Mouse (Mus musculus) Patski (cell line): ENCODE data around the gene Fetub. TPM values are rescaled to one million over a fixed set of nuclear protein-coding genes. Genes with fewer than 3 reads are reported as not detected.

Source experiments
- ATAC-seq: fragments of 100-300 bp; one replicate; pipeline ENCODE4 v1.8.0; 2021
- CTCF ChIA-PET: fragments of 350-600 bp; sonication (Branson Sonifier 250); formaldehyde crosslinking; loops from one replicate; lab custom pipeline; 2022; ENCODE audit warnings: inconsistent platforms; lab: Charles Lee
- POLR2A ChIA-PET: fragments of 350-600 bp; sonication (Branson Sonifier 250); formaldehyde crosslinking; loops from one replicate; lab custom pipeline; 2022; ENCODE audit warnings: antibody characterized with exemption, inconsistent platforms; lab: Charles Lee
- DNase-seq: peaks from one replicate; pipeline ENCODE4 v3.0.0-alpha.2; 2011; ENCODE audit warnings: low read depth, low spot score
- H3K27me3 ChIP-seq: fragments of 371-371 bp; one replicate; pipeline ENCODE4 v1.5.1; 2021
- CTCF ChIP-seq: fragments of 100-300 bp; IDR thresholded peaks from one replicate; pipeline ENCODE4 v1.5.1; 2021
- in situ Hi-C: fragments of 300-500 bp; cut with MboI; formaldehyde crosslinking; loops from 3 replicates; pipeline ENCODE4 v1.11.1; 2018; ENCODE audit warnings: low pct_unique_long_range_greater_than_20kb, mixed read lengths
- polyA plus RNA-seq: library from polyadenylated mRNA; unstranded; gene quantifications from one replicate; pipeline ENCODE4 v1.2.3, GENCODE M21; 2021

Fetub gene
- 0.21 TPM for polyA plus RNA-seq

DNA sequence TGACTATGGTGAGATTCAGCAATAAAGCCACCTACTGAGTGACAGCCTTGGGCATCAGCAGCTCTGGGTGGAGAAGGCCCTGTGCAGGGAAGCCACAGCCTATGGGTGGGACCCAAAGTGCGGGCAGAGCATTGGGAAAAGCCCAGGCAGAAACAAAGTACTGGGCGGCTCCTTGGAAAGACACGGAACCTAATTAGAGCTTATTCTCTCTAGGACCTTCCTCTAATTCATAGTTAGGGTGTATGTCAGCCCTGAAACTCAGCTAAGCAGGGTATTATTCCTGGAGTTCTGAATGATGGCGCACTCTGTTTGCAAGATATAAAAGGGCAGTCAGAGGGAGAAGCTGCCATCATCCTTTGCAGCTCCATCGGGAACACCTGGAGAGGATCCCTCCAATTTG lies at the start of gene Fetub:
TSS of gene Fetub (plus strand) at position 301 of the 400 bp plus-strand sequence.
- H3K27me3 ChIP-seq: no peaks in the 10 kb centered on the region
- in situ Hi-C loops: no loop called here
- DNase-seq (no peak), ATAC-seq (no peak)
- ChIA-PET CTCF (interaction anchor here (1.3 to 1.6 kb wide), 2 partner anchors 14 to 17 kb away, joined by 3 read pairs; no protein-coding TSS in a partner anchor), POLR2A (no interaction called here)
- no peak for TF ChIP-seq CTCF

DNA sequence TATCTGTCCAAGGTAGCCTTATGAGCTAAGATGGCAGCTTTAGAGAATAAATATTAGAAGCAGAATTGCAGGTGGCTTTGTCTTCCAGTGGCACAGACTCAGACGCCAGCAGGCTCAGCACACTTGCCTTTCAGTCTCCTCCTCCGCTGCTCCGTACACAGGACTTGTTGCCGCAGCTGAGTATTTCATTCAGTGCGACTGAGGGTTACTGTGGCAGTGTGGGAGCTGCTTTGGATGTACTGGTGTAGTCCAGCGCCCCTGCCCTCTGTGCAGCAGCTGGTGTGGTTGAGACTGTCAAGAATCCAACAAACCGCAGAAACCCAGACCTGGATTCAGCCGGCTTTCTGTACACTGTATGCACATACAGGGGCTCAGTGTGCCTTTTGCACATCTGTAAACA lies 45.7 kb upstream of the Fetub start:
- ChIA-PET CTCF (interaction anchor here (2.1 kb wide), 2 partner anchors 7 to 263 kb away, joined by 5 to 6 read pairs; no protein-coding TSS in a partner anchor), POLR2A (no interaction called here)
- TF ChIP-seq CTCF: no peak
- no peak for ATAC-seq
- DNase-seq: no peak
- in situ Hi-C loops: loop anchor here (10.0 kb wide), 1 partner anchor 262 kb away; no protein-coding TSS in a partner anchor
- H3K27me3 ChIP-seq: no peaks in the 10 kb centered on the region

DNA sequence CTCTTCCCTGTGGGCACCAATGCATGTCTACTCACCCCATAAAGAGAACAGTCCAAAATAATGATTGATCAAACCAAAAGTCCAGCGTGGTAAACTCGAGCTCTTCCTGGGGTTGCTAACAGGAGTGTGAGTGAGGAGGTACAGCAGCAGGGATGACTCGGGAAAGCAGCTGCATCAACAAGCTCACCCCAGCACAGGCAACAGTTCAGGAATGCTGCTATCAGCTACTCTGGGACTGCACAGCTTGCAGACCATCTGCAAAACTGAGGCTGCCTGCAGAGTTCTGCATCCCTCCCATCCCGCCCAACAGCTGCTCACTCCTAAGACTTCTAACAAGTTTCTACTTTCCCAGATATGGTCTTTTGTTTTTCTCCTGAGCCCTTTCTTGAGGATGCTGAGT lies 44.8 kb upstream of the Fetub start:
- in situ Hi-C loops: loop anchor here (10.0 kb wide), 1 partner anchor 261 kb away; no protein-coding TSS in a partner anchor
- DNase-seq (no peak), ATAC-seq (no peak)
- H3K27me3 ChIP-seq: no peaks in the 10 kb centered on the region
- CTCF ChIA-PET: interaction anchor here (0.7 to 2.1 kb wide), 4 partner anchors 8 to 262 kb away, joined by 3 to 6 read pairs (median 4); no protein-coding TSS in a partner anchor
- no peak for TF ChIP-seq CTCF
- POLR2A ChIA-PET: no interaction called here

DNA sequence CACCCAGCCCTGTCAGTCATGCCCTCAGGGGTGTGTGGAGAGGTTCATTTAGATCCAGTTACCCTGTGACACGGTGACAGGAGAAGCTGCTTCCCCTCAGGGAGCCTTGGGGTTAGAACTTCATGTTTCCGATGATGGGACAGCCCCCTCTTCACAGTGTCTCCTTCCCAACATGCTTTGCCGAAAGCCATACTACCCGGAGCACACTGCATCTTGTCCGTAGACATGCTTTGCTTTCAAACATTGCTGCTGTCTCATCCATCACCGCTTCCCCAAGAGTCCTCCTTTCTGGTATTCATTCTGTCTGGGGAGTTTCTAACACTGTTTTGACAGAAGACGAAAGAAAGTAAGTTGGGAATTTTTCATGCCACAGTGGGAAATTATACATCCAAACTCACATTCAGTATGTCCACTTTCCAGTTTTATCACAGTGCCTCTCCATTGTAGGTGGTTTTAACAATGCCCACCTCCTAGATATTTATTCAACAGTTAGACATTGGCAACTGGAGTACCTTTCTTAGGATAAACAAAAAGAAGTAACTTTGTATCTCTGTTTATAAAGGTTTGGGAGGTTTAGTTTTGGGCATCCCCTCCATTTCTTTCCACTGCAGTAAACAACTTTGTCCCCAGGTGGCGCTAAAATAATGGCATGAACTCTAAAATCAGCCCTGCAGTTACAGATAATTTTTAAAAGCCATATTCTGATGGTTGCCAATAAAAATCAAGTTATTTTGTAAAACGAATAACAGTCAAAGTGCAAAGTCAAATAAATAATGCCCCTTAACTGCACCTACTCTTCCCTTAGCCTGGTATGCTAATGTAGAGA lies 41.7 kb upstream of the Fetub start:
- ATAC-seq: no peak
- DNase-seq: no peak
- CTCF ChIA-PET: interaction anchor here (1.3 to 3.4 kb wide), 4 partner anchors 36 to 170 kb away, joined by 3 to 14 read pairs (median 5); no protein-coding TSS in a partner anchor

DNA sequence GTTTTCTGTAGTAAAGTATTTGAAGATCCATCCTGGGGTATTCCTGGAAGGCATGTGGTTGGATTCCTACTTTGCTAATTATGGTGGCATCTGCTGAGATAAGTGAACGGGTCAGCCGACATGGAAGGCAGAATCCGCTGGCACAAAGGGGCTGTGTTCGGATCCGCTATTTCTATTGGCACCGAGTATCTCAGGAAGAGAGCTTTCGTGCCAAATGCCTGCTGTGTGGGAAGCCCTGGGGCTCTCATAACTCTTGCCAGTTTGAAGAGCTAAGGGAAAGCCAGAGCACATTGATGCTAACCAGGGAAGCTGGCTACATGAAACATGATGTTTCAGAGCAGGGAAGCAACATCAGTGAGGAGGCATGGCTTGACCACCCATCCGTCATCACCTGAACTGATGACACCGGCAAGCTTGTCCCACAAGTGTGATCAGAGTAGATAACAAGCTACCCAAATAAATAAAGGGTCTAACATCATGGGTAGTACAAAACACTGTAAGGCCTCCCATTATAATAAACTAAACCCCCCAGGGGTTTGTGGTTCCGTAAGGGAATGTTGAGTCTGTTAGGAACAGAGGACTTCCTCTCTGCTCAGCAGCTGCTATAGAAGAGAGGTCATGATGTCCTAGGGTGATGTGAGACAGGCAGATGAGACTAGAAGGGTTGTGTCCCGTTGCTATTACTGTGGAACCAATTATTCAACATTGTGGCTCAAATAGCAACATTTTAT lies 40.3 kb upstream of the Fetub start:
- ChIA-PET CTCF (interaction anchor here (1.3 to 3.4 kb wide), 8 partner anchors 19 to 168 kb away, joined by 3 to 14 read pairs (median 4); no protein-coding TSS in a partner anchor), POLR2A (no interaction called here)
- TF ChIP-seq CTCF: no peak
- ATAC-seq: no peak
- H3K27me3 ChIP-seq: no peaks in the 10 kb centered on the region
- no peak for DNase-seq
- in situ Hi-C loops: loop anchor here (5.0 to 10.0 kb wide), 3 partner anchors 74 to 257 kb away; partner anchors contain the start of gene Hrg

More for the DNA sequence above, 41.7 kb upstream of the Fetub start:
- peak; percentile 70 for TF ChIP-seq CTCF
- H3K27me3 ChIP-seq: no peaks in the 10 kb centered on the region
- in situ Hi-C loops: loop anchor here (5.0 to 10.0 kb wide), 3 partner anchors 76 to 258 kb away; partner anchors contain the start of gene Hrg
- POLR2A ChIA-PET: no interaction called here

DNA sequence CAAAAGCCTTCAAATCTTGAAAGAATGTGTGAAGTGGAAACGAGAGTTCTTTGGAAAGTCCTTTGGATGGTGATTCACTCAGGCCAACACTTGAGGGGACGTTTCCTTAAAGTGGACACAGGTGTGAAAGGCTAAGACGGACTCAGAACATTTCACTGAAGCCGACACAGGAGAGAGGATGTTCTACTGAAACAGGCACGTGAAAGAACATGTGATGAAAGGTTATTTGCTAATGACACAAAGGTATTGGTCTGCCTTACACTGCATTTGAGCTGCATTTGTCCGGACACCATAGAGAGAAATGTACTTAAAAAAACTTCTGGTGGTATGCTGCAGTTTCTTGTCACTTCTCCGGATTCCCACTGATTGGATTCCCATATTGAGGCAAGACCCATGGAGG lies 39.4 kb upstream of the Fetub start:
- ChIA-PET CTCF (interaction anchor here (1.4 to 3.4 kb wide), 6 partner anchors 26 to 175 kb away, joined by 4 to 14 read pairs (median 6); no protein-coding TSS in a partner anchor), POLR2A (no interaction called here)
- no peaks in the 10 kb centered on the region for H3K27me3 ChIP-seq
- in situ Hi-C loops: loop anchor here (5.0 to 10.0 kb wide), 3 partner anchors 74 to 256 kb away; partner anchors contain the start of gene Hrg
- no peak for TF ChIP-seq CTCF
- DNase-seq: no peak
- no peak for ATAC-seq

DNA sequence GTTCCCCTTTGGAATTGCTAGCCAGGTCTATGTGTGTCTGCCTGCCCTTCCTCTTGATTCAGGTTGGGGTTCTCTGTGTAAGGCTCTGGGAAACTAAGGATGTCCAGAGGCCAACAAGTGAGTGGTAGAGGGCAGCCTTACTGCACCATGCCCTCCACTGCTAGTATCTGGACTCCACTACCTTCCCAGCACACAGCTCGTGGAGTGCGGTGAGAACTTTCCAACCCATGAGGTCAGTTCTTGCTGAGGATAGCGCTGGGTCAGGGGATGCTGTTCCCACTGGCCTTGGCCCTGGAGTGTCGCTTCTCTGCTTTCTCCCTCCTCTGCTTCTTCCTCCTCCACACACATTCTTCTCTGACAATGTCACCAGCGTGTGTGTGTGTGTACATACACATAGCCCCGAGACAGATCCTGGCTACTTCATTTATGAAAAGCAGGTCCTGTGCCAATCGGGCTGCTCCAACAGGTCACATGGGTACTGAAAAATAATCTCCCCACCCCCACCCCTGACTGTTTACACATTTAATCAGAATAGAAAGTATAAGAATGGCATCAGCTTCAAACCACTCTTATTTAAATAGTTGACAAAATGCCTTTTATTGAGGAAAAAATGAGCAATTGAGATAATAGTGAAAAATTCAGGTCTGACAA lies 38.1 kb upstream of the Fetub start:
- in situ Hi-C loops: loop anchor here (5.0 to 10.0 kb wide), 3 partner anchors 72 to 255 kb away; partner anchors contain the start of gene Hrg
- POLR2A ChIA-PET: interaction anchor here (0.7 to 0.8 kb wide), 2 partner anchors 41 to 151 kb away, joined by 4 read pairs; no protein-coding TSS in a partner anchor

DNA sequence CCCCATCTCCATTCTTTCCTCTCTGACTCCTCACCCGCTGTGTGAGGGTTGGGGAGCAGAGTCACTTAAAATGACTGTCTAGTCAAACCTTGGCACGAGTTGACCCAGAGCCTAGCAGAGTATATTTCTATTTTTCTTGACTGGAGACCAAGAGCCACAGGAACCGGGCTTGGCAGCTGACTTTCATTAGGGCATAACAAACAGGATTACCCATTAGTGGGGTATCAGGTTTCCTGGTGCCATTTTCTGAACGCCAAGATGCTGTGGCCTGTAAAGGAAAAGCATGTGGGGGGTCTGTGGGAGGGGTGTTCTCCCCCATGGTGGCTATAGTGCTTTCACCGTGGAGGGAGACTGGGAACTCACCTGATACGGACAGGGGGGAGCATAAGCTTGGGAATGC lies 37.2 kb upstream of the Fetub start:
- ATAC-seq: peak; percentile 36
- peak; percentile 75 for DNase-seq
- TF ChIP-seq CTCF: no peak
- ChIA-PET CTCF (interaction anchor here (1.6 kb wide), 1 partner anchor 72 kb away, joined by 3 read pairs; no protein-coding TSS in a partner anchor), POLR2A (interaction anchor here (0.7 kb wide), 1 partner anchor 42 kb away, joined by 4 read pairs; no protein-coding TSS in a partner anchor)
- in situ Hi-C loops: no loop called here
- H3K27me3 ChIP-seq: no peaks in the 10 kb centered on the region

More for the DNA sequence above, 38.1 kb upstream of the Fetub start:
- CTCF ChIA-PET: interaction anchor here (1.4 to 3.4 kb wide), 3 partner anchors 73 to 174 kb away, joined by 4 to 14 read pairs (median 11); no protein-coding TSS in a partner anchor
- TF ChIP-seq CTCF: no peak
- DNase-seq (no peak), ATAC-seq (peak; percentile 14)
- H3K27me3 ChIP-seq: no peaks in the 10 kb centered on the region

DNA sequence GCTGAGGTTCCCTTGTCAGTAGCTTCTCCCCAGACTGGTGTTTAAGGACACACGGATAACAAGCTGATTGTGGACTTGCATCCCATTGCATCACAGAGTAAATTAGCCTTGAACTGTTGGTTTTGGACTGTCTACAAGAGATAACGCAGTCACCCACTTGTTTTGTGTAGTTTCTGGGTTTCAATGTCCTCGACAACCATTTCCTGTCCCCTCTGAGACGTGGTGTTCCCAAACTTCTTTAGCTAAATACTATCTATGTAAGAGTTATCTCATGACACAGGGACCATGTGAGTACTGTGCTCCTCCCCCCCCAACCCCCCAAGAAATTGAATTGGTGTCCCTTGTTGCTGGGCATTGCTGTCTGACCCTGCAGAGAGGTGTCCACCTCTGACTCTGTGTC lies 36.6 kb upstream of the Fetub start:
- CTCF ChIA-PET: interaction anchor here (1.6 kb wide), 1 partner anchor 71 kb away, joined by 3 read pairs; no protein-coding TSS in a partner anchor

More for the DNA sequence above, 36.6 kb upstream of the Fetub start:
- in situ Hi-C loops: no loop called here
- DNase-seq (no peak), ATAC-seq (no peak)
- POLR2A ChIA-PET: no interaction called here
- H3K27me3 ChIP-seq: no peaks in the 10 kb centered on the region
- TF ChIP-seq CTCF: no peak
